Mouse (Mus musculus) myocyte (in vitro differentiated cells): ENCODE results near the gene Fam221b. TPM values are rescaled to one million over a fixed set of nuclear protein-coding genes. Genes with fewer than 3 reads are reported as not detected.

ENCODE experiments used
- H3K27me3 ChIP-seq: one replicate; pipeline ENCODE4 v1.6.1; 2011; ENCODE audit not compliant: control insufficient read depth, insufficient read depth, insufficient read length
- H3K36me3 ChIP-seq: one replicate; pipeline ENCODE4 v1.6.1; 2011; ENCODE audit not compliant: control insufficient read depth, insufficient read depth
- H3K4me2 ChIP-seq: one replicate; pipeline ENCODE4 v1.6.1; 2011; ENCODE audit warnings: low read depth, control low read depth
- H3K4me3 ChIP-seq: one replicate; pipeline ENCODE4 v1.5.1; 2011; ENCODE audit warnings: mild to moderate bottlenecking, control low read depth, moderate library complexity
- H3K79me2 ChIP-seq: one replicate; pipeline ENCODE4 v1.6.1; 2011; ENCODE audit not compliant: control insufficient read depth, insufficient read depth
- H3ac ChIP-seq: one replicate; pipeline ENCODE4 v1.6.1; 2011; ENCODE audit not compliant: control insufficient read depth, insufficient read length
- CEBPB ChIP-seq: IDR thresholded peaks from 2 replicates; pipeline ENCODE4 v1.6.1; 2011; ENCODE audit warnings: mild to moderate bottlenecking, moderate library complexity; ENCODE audit not compliant: poor library complexity, insufficient read depth, severe bottlenecking
- E2F4 ChIP-seq: IDR thresholded peaks from one replicate; pipeline ENCODE4 v1.6.1; 2011; ENCODE audit warnings: mild to moderate bottlenecking, control low read depth, moderate library complexity; ENCODE audit not compliant: insufficient read depth
- MAX ChIP-seq: IDR thresholded peaks from one replicate; pipeline ENCODE4 v1.6.1; 2011; ENCODE audit warnings: low read depth, mild to moderate bottlenecking, control low read depth
- MYOD1 ChIP-seq, 3 experiments: IDR thresholded peaks; one replicate each; pipeline ENCODE4 v1.6.1; 2011; ENCODE audit warnings: control low read depth in 2 of 3, low read depth in 2 of 3, mild to moderate bottlenecking in 2 of 3, moderate library complexity in 1 of 3; ENCODE audit not compliant: insufficient read length in 2 of 3, control insufficient read depth in 1 of 3
- MYOG ChIP-seq, 3 experiments: IDR thresholded peaks; one replicate each; pipeline ENCODE4 v1.6.1; 2011; ENCODE audit warnings: control low read depth in 2 of 3, low read depth in 2 of 3, mild to moderate bottlenecking in 2 of 3; ENCODE audit not compliant: insufficient read length in 2 of 3, control insufficient read depth in 1 of 3, insufficient read depth in 1 of 3
- POLR2A ChIP-seq: IDR thresholded peaks from one replicate; pipeline ENCODE4 v1.6.1; 2011; ENCODE audit warnings: low read depth, mild to moderate bottlenecking, control low read depth, moderate library complexity; ENCODE audit not compliant: insufficient read length
- POLR2AphosphoS2 ChIP-seq: IDR thresholded peaks from one replicate; pipeline ENCODE4 v1.6.1; 2011; ENCODE audit warnings: low read depth, control low read depth; ENCODE audit not compliant: insufficient read length
- REST ChIP-seq: IDR thresholded peaks from one replicate; pipeline ENCODE4 v1.6.1; 2011; ENCODE audit warnings: mild to moderate bottlenecking, control low read depth, moderate library complexity; ENCODE audit not compliant: insufficient read depth, insufficient read length
- SRF ChIP-seq: IDR thresholded peaks from one replicate; pipeline ENCODE4 v1.6.1; 2011; ENCODE audit warnings: low read depth; ENCODE audit not compliant: control insufficient read depth, insufficient read length
- TCF12 ChIP-seq: IDR thresholded peaks from one replicate; pipeline ENCODE4 v1.6.1; 2011; ENCODE audit warnings: mild to moderate bottlenecking, control low read depth; ENCODE audit not compliant: poor library complexity, insufficient read depth, severe bottlenecking
- TCF3 ChIP-seq: IDR thresholded peaks from one replicate; pipeline ENCODE4 v1.6.1; 2011; ENCODE audit warnings: low read depth, control low read depth; ENCODE audit not compliant: insufficient read length
- USF1 ChIP-seq: IDR thresholded peaks from one replicate; pipeline ENCODE4 v1.6.1; 2011; ENCODE audit warnings: low read depth, mild to moderate bottlenecking, control low read depth, moderate library complexity
- polyA plus RNA-seq: library from polyadenylated mRNA; unstranded; fragments of >200 nt; fragmentation: generic; extraction: Trizol; gene quantifications from one replicate; pipeline ENCODE4 v1.2.1, GENCODE M21; 2012; ENCODE audit warnings: missing spikeins

Fam221b gene
- polyA plus RNA-seq, 1 experiment, result 3.4 TPM

DNA sequence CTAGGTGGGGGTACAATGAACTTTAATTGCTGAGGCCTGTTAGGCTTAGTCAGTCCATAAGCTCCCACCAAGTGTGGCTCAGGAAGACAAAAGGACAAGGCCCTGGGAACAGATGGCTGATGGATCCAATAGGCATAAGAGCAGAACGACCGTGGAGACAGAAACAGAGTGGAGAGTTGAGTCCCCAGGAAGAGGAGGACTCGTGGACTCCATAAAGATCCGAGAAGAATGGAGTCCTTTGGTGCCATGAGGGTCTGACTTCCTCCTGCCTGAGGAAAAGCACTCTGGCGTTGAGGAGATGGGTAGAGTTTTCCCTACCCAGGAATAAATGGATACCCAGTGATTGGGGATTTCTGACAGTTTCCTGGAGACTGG lies 38.3 kb downstream of the Fam221b start:
- H3K4me3 ChIP-seq, result peak overlapping the region; percentile 25
- peak overlapping the region; percentile 37 for H3ac ChIP-seq
- peak overlapping the region; percentile 79 for H3K4me2 ChIP-seq
- H3K79me2 ChIP-seq, result no peaks in the 10 kb centered on the region
- no peak for TF ChIP-seq POLR2A
- TF ChIP-seq MYOD1 (IDR thresholded peaks at IDR 0.05; ENCODE audit: control insufficient read depth in 1 of 3, insufficient read length in 2 of 3, low read depth in 2 of 3), result no peak
- no peak for TF ChIP-seq TCF3
- TF ChIP-seq SRF, result no peak
- TF ChIP-seq POLR2AphosphoS2, result no peak
- TF ChIP-seq REST, result no peak
- TF ChIP-seq MAX, result no peak
- TF ChIP-seq CEBPB, result no peak
- TF ChIP-seq TCF12, result no peak
- no peak for TF ChIP-seq E2F4
- TF ChIP-seq MYOG (IDR thresholded peaks at IDR 0.05; ENCODE audit: control insufficient read depth in 1 of 3, insufficient read depth in 1 of 3, insufficient read length in 2 of 3, low read depth in 2 of 3), result no peak
- TF ChIP-seq USF1, result no peak
- H3K27me3 ChIP-seq, result no peaks in the 10 kb centered on the region
- H3K36me3 ChIP-seq, result no peaks in the 10 kb centered on the region

DNA sequence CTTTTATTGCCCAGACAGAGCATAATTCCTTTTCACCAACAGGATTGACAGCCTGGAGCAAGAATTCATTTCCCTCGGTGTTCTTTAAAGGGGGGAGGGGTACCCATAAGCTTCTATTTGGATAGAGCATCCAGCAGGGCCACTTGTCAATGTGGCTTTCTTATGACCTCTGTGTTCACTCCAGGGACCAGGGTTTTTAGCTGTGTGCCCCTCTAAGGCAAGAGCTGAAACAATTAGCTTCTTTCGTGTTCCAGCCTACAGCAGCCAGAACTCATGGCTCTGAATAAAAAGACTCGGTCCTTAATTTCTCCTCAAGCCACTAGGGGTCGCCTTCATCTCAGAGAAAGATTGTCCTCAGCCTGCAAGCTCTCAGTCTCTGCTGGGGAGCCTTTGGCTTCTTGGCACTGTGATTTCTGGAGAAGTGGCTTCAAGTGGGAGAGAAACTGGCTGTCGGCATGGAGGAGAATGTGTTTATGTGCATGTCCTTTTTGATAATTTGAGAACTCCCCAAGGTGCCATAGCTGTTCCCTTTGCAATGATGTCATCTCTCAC lies 38.8 kb downstream of the Fam221b start:
- no peaks in the 10 kb centered on the region for H3K79me2 ChIP-seq
- H3K27me3 ChIP-seq, result no peaks in the 10 kb centered on the region
- TF ChIP-seq E2F4, result no peak
- no peak for TF ChIP-seq MYOG (IDR thresholded peaks at IDR 0.05; ENCODE audit: control insufficient read depth in 1 of 3, insufficient read depth in 1 of 3, insufficient read length in 2 of 3, low read depth in 2 of 3)
- TF ChIP-seq POLR2A, result no peak
- no peak overlapping the region for H3K4me3 ChIP-seq
- H3ac ChIP-seq, result no peak overlapping the region
- H3K36me3 ChIP-seq, result no peaks in the 10 kb centered on the region
- peak overlapping the region; percentile 55 for H3K4me2 ChIP-seq

DNA sequence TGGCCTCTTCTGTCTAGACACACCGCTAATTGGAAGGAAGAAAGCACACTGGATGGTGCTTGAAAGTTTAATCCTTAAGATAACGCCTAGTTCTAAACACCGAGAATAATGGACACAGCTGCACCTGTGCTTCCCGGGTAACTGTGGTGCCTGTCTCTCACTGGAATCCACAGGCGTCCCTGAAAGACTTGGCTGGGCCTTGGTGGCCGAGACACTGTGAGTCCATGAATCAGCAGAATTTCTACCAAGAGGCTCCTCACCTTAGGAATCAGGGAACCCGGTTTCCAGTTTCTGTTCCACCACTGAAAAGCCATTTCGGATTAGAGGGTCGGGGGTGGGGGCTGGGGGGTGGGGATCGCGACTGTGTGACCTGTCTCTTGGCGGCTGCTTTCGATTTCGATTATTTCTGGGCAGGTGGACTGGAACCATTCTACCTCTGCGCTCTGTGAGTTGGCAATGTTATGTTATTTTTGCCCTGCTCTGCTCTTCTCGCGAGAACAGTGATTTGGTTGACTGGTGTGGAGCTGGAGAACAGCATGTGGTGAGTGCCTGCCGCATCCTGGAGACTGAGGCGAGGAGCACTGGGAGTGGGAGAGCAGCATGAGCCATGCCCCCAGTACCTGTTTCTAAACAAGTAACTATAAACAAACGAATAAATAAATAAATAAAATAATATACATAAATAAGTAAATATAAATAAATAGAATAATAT lies 39.7 kb downstream of the Fam221b start:
- Histone ChIP-seq H3K4me2 (no peak overlapping the region), H3K4me3 (no peak overlapping the region), H3ac (no peak overlapping the region), H3K27me3 (no peaks in the 10 kb centered on the region), H3K36me3 (no peaks in the 10 kb centered on the region), H3K79me2 (no peaks in the 10 kb centered on the region)
- TF ChIP-seq REST (no peak), MYOD1 (IDR thresholded peaks at IDR 0.05; ENCODE audit: control insufficient read depth in 1 of 3, insufficient read length in 2 of 3, low read depth in 2 of 3) (no peak), POLR2A (no peak), MYOG (IDR thresholded peaks at IDR 0.05; ENCODE audit: control insufficient read depth in 1 of 3, insufficient read depth in 1 of 3, insufficient read length in 2 of 3, low read depth in 2 of 3) (no peak), MAX (no peak), USF1 (no peak), TCF12 (no peak), E2F4 (no peak), CEBPB (no peak), TCF3 (no peak), SRF (no peak), POLR2AphosphoS2 (no peak)

DNA sequence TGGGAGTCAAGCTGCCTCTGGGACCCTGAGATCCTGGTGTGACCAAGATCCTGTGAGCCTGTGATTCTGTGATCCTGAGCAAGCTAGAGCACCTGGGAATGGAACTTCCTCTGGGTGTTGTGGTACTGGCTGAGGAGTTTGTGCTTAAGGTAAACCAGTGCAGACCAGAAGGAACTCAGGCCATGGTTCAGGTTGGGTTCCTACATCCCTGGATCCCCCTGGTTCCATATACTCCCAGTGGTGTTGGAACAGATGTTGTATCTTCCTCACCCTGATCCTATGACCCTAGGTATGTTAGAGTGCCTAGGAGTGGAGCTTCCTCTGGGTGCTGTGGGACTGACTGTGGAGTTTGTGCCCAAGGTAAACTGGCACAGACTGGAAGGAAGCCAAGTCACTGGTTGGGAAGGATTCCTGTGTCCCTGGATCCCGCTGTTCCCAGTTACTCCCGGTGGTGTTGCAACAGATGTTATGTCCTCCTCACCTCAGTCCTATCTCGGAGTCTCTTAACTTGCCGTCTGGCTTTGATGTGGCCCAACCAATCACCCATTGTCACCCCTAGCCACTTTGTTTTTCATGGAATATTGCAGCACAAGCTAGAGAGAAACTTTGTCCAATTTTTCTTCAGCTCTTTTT lies 48.7 kb downstream of the Fam221b start:
- Histone ChIP-seq H3ac (no peak overlapping the region), H3K36me3 (no peaks in the 10 kb centered on the region), H3K79me2 (no peaks in the 10 kb centered on the region), H3K4me3 (no peak overlapping the region), H3K27me3 (no peaks in the 10 kb centered on the region), H3K4me2 (no peak overlapping the region)
- TF ChIP-seq POLR2A (no peak), USF1 (no peak), E2F4 (no peak)

DNA sequence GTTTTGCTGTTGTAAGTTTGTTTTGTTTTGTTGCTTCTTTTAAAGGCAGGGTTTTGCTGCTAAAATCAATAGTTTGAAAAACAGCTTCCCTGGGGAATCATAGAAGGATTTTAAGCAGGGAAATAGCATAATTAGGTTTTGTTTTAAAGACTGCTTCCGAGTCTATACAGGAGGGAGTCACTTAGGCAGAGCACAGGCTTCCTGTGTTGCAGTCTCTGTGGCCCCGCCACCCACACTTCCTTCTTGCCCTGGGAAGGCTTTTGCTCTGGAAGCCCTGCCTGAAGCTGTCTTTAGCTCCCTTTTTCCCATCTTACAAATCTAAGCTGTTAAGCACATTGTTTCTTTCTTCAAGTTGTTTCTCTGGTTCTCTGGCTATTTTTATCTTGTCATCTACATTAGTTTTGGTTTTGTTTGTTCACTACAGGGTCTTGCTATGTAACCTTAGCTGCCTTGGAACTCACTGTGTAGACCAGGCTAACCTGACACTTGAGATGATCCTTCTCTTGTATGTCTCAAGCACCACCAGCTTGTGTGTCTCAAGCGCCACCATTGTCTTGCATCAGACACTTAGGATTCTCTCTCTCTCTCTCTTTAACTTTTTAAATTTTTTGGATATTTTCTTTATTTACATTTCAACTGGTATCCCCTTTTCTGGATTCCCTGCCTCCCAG lies 55.8 kb downstream of the Fam221b start:
- H3K4me3 ChIP-seq, result no peak overlapping the region
- H3K79me2 ChIP-seq, result no peaks in the 10 kb centered on the region
- H3K27me3 ChIP-seq, result peaks cover 15% of the 10 kb centered on the region
- TF ChIP-seq CEBPB, result no peak
- no peak for TF ChIP-seq MYOD1 (IDR thresholded peaks at IDR 0.05; ENCODE audit: control insufficient read depth in 1 of 3, insufficient read length in 2 of 3, low read depth in 2 of 3)
- no peak for TF ChIP-seq POLR2A
- no peak for TF ChIP-seq POLR2AphosphoS2
- TF ChIP-seq SRF, result no peak
- no peak for TF ChIP-seq MAX
- TF ChIP-seq REST, result no peak
- TF ChIP-seq TCF3, result no peak
- no peak for TF ChIP-seq TCF12
- TF ChIP-seq USF1, result no peak
- TF ChIP-seq MYOG (IDR thresholded peaks at IDR 0.05; ENCODE audit: control insufficient read depth in 1 of 3, insufficient read depth in 1 of 3, insufficient read length in 2 of 3, low read depth in 2 of 3), result no peak
- H3ac ChIP-seq, result no peak overlapping the region
- H3K36me3 ChIP-seq, result no peaks in the 10 kb centered on the region
- no peak overlapping the region for H3K4me2 ChIP-seq
